Mouse (Mus musculus): ENCODE measurements around the gene Rims4.

Rims4 gene

GRCm38 (mm10) chr2:163911826-163912444 lies 6.5 kb downstream of the Rims4 start:
- DNase-seq (ENCODE audit: extremely low read depth, insufficient read length, low spot score): no peak

- DNase-seq (ENCODE audit: extremely low read depth, insufficient read length, low spot score): no peak
Observed at GRCm38 (mm10) chr2:163909604-163910003, 8.9 kb downstream of the Rims4 start.

GRCm38 (mm10) chr2:163907131-163907530 lies 11.4 kb downstream of the Rims4 start:
- DNase-seq (ENCODE audit: extremely low read depth, insufficient read length, low spot score): no peak

- DNase-seq (ENCODE audit: extremely low read depth, insufficient read length, low spot score): no peak
Observed at GRCm38 (mm10) chr2:163904323-163904722, 14.2 kb downstream of the Rims4 start.

GRCm38 (mm10) chr2:163903461-163903860 lies 15.0 kb downstream of the Rims4 start:
- no peak for DNase-seq (ENCODE audit: extremely low read depth, insufficient read length, low spot score)

GRCm38 (mm10) chr2:163902448-163902847 lies 16.0 kb downstream of the Rims4 start:
- DNase-seq (ENCODE audit: extremely low read depth, insufficient read length, low spot score): no peak

GRCm38 (mm10) chr2:163901043-163901442 lies 17.4 kb downstream of the Rims4 start:
- DNase-seq (ENCODE audit: extremely low read depth, insufficient read length, low spot score): no peak

- DNase-seq (ENCODE audit: extremely low read depth, insufficient read length, low spot score): no peak
Observed at GRCm38 (mm10) chr2:163899910-163900411, 18.5 kb downstream of the Rims4 start.

GRCm38 (mm10) chr2:163897988-163898535 lies 20.4 kb downstream of the Rims4 start:
- no peak for DNase-seq (ENCODE audit: extremely low read depth, insufficient read length, low spot score)

GRCm38 (mm10) chr2:163897026-163897425 lies 21.5 kb downstream of the Rims4 start:
- no peak for DNase-seq (ENCODE audit: extremely low read depth, insufficient read length, low spot score)

GRCm38 (mm10) chr2:163895156-163895555 lies 23.3 kb downstream of the Rims4 start:
- DNase-seq (ENCODE audit: extremely low read depth, insufficient read length, low spot score): no peak

GRCm38 (mm10) chr2:163893446-163894370 lies 24.8 kb downstream of the Rims4 start:
- DNase-seq (ENCODE audit: extremely low read depth, insufficient read length, low spot score): no peak

GRCm38 (mm10) chr2:163891271-163891670 lies 27.2 kb downstream of the Rims4 start:
- no peak for DNase-seq (ENCODE audit: extremely low read depth, insufficient read length, low spot score)

GRCm38 (mm10) chr2:163890586-163890985 lies 27.9 kb downstream of the Rims4 start:
- no peak for DNase-seq (ENCODE audit: extremely low read depth, insufficient read length, low spot score)

- no peak for DNase-seq (ENCODE audit: extremely low read depth, insufficient read length, low spot score)
Observed at GRCm38 (mm10) chr2:163889411-163889810, 29.1 kb downstream of the Rims4 start.

- DNase-seq (ENCODE audit: extremely low read depth, insufficient read length, low spot score): no peak
Observed at GRCm38 (mm10) chr2:163882859-163883652, 35.4 kb downstream of the Rims4 start.

GRCm38 (mm10) chr2:163880891-163881290 lies 37.6 kb downstream of the Rims4 start:
- DNase-seq (ENCODE audit: extremely low read depth, insufficient read length, low spot score): no peak

- no peak for DNase-seq (ENCODE audit: extremely low read depth, insufficient read length, low spot score)
Observed at GRCm38 (mm10) chr2:163876830-163877498, 41.5 kb downstream of the Rims4 start.

- no peak for DNase-seq (ENCODE audit: extremely low read depth, insufficient read length, low spot score)
Observed at GRCm38 (mm10) chr2:163875484-163875883, 43.0 kb downstream of the Rims4 start.

- no peak for DNase-seq (ENCODE audit: extremely low read depth, insufficient read length, low spot score)
Observed at GRCm38 (mm10) chr2:163874877-163875276, 43.6 kb downstream of the Rims4 start.

Data from 3134 (cell line).